Mouse (Mus musculus) brown adipose tissue, adult 24 weeks (tissue): ENCODE measurements at regions not wholly inside any gene's neighbourhood (a gene's known extent, or its start where the extent isn't known, plus 50 kb on each side); places are given as distances from the start of the nearest gene placed in this dataset.

Experiments used
- H3K27ac ChIP-seq: fragments of 200-500 bp; replicated peaks from 2 replicates; pipeline ENCODE4 v1.5.1; 2012; ENCODE audit warnings: low read depth, mild to moderate bottlenecking, low read length
- H3K4me1 ChIP-seq: fragments of 200-500 bp; 2 replicates; pipeline ENCODE4 v1.6.1; 2012; ENCODE audit warnings: low read length, mixed read lengths; ENCODE audit not compliant: control insufficient read depth, insufficient read depth, insufficient read length
- H3K4me3 ChIP-seq: fragments of 200-500 bp; 2 replicates; pipeline ENCODE4 v1.5.1; 2012; ENCODE audit warnings: low read depth, mild to moderate bottlenecking, low read length, moderate library complexity; ENCODE audit not compliant: insufficient read depth

GRCm38 (mm10) chr17:7604096-7604495 is 218.8 kb upstream of the Unc93a2 start:
- no peak overlapping the region for H3K27ac ChIP-seq
- H3K4me1 ChIP-seq: no peaks in the 10 kb centered on the region
- H3K4me3 ChIP-seq: no peak overlapping the region

DNA sequence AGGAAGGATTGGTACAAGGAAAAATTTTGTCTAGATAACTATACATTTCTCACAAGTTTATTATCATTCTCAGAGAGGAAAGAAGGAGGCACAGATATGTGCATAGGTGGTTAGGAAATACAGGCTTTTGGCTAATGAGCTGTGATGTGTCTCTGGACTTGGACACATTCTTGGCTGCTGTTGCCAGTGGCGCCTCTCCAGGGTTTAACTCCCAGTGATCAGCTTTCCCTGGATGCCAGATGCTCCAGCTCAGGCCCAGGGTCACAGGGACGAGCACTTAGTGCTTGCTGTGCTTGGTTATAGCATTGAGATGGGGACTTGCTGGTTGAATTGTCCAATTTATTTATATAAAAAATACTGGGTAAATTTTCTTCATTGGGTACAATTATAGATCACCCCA is 215.3 kb upstream of the Unc93a2 start:
- H3K27ac ChIP-seq: no peak overlapping the region
- no peak overlapping the region for H3K4me3 ChIP-seq
- H3K4me1 ChIP-seq: no peaks in the 10 kb centered on the region

DNA sequence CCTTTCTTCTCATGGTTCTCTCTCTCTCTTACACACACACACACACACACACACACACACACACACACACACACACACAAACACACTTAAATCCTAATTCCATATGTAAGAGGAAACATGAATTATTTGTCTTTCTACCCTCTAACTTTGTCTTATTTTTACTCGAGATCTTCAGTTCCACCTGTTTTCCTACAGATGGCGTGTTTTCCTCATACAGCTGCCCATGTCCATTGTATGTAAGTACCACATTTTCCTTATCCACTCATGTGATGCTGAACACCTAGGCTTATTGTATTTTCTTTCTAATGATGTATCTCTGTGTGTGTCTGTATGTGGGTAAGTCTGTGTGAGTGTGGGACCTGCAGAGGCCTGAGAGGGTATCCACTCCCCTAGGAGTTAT is 212.2 kb upstream of the Unc93a2 start:
- Histone ChIP-seq H3K4me1 (no peaks in the 10 kb centered on the region), H3K4me3 (no peak overlapping the region), H3K27ac (no peak overlapping the region)

GRCm38 (mm10) chr17:7594801-7595200 is 209.5 kb upstream of the Unc93a2 start:
- Histone ChIP-seq H3K4me3 (no peak overlapping the region), H3K4me1 (no peaks in the 10 kb centered on the region), H3K27ac (no peak overlapping the region)

GRCm38 (mm10) chr17:7592491-7592890 is 207.2 kb upstream of the Unc93a2 start:
- H3K27ac ChIP-seq: no peak overlapping the region
- no peak overlapping the region for H3K4me3 ChIP-seq
- no peaks in the 10 kb centered on the region for H3K4me1 ChIP-seq

GRCm38 (mm10) chr17:7582866-7583398 is 197.7 kb upstream of the Unc93a2 start:
- H3K4me1 ChIP-seq: no peaks in the 10 kb centered on the region
- no peak overlapping the region for H3K4me3 ChIP-seq
- H3K27ac ChIP-seq: no peak overlapping the region

- Histone ChIP-seq H3K4me3 (no peak overlapping the region), H3K27ac (no peak overlapping the region), H3K4me1 (no peaks in the 10 kb centered on the region)
These were observed 193.8 kb upstream of the Unc93a2 start for GRCm38 (mm10) chr17:7579031-7579430.

DNA sequence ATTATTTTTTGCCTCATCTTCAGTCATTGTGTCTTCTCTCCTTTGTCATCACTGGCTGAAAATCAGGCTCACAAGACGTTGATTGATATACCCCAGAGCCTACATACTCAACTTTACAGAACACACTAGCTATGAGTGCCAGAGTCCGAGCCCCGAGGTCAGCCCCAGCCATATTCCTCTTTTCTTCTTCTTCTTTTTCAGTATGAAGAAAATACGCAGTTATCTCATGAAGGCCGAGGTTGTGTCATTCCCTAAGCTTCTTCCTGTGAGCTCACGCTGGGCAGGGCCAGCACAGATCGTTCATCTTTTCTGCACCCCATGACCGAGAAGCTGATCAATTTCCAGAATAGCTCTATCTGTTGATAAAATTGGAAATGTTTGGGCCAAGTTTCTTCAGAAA is 192.7 kb upstream of the Unc93a2 start:
- no peak overlapping the region for H3K4me3 ChIP-seq
- 0 out of 2 replicates have a peak overlapping the region, but pooled peaks have one; percentile 6 for H3K27ac ChIP-seq
- H3K4me1 ChIP-seq: no peaks in the 10 kb centered on the region

DNA sequence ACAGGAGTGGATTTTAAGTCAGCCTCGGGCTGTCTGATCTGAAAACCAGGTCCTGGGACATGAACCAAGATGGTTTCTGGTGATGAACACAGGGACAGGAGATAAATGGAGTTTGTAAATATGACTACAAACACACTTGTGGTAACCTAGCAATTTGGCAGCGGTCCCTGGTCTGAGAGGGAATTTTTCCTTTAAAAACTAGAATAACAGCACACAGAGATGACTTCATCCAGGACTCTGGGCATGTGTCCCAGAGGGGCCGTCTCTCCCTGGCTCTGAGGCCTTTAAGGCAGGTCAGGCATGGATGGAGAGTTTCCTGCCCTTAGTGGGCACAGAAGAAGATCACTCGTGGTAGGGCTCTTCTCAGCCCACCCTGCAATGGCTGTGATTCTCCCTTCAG is 192.0 kb upstream of the Unc93a2 start:
- Histone ChIP-seq H3K4me3 (no peak overlapping the region), H3K4me1 (no peaks in the 10 kb centered on the region), H3K27ac (0 out of 2 replicates have a peak overlapping the region, but pooled peaks have one; percentile 6)

DNA sequence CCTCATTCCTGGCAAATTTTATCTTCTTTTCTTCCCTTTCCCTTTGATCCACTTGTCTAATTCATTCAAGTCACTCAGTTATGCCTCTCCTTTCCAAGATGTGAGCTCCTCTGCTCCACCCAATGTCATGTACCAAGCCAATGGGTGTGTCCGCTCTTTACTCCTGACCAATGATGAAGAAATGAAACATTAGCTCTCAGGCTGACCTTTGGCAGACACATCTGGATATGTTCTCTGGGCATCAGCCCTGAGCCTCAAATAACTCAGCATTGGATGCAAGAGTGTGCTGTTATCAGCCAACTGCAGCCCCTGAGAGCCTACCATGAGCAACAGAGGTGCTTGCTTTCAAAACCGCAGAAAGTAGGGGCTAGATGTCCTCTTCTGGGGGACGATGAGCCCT is 186.2 kb upstream of the Unc93a2 start:
- Histone ChIP-seq H3K4me3 (no peak overlapping the region), H3K27ac (no peak overlapping the region), H3K4me1 (no peaks in the 10 kb centered on the region)

DNA sequence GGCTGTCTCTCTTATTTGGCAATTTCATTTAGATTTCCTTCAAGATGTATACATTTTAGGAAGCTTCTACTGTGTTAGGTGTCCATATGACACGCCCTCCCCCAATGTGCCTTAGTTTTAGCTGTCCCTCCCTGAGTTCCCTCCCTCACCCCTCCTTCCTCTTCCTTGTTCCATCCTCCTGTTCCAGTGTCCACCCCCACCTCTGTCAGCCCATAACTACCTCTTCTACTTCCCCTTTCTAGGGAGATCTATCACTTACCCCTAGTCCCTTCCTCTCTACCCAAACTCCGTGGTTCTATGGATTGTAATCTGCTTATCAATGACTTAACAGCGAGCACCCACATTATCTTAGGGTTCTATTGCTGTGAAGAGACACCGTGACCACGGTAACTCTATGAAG is 183.2 kb upstream of the Unc93a2 start:
- Histone ChIP-seq H3K4me3 (no peak overlapping the region), H3K27ac (no peak overlapping the region), H3K4me1 (no peaks in the 10 kb centered on the region)

- no peak overlapping the region for H3K27ac ChIP-seq
- no peaks in the 10 kb centered on the region for H3K4me1 ChIP-seq
- H3K4me3 ChIP-seq: no peak overlapping the region
These were observed 180.5 kb upstream of the Unc93a2 start for GRCm38 (mm10) chr17:7565771-7566170.

- H3K4me3 ChIP-seq: no peak overlapping the region
- no peaks in the 10 kb centered on the region for H3K4me1 ChIP-seq
- no peak overlapping the region for H3K27ac ChIP-seq
These were observed 177.7 kb upstream of the Unc93a2 start for GRCm38 (mm10) chr17:7562940-7563339.

GRCm38 (mm10) chr17:7548456-7548855 is 163.2 kb upstream of the Unc93a2 start:
- Histone ChIP-seq H3K4me1 (no peaks in the 10 kb centered on the region), H3K27ac (no peak overlapping the region), H3K4me3 (no peak overlapping the region)

GRCm38 (mm10) chr17:7538402-7539087 is 153.3 kb upstream of the Unc93a2 start:
- H3K4me3 ChIP-seq: no peak overlapping the region
- H3K4me1 ChIP-seq: 0 out of 2 replicates have a peak, but pooled peaks cover 2% of the 10 kb centered on the region
- no peak overlapping the region for H3K27ac ChIP-seq

- Histone ChIP-seq H3K27ac (no peak overlapping the region), H3K4me1 (peaks cover 2% of the 10 kb centered on the region; the same call in 1 of the 2 replicates), H3K4me3 (no peak overlapping the region)
These were observed 152.5 kb upstream of the Unc93a2 start for GRCm38 (mm10) chr17:7537618-7538266.
